Mouse (Mus musculus) cerebral cortex, adult 2 months (tissue): ENCODE results near the gene B3gnt2.

Source experiments
- WGBS: fragments of 180-500 bp; shearing (Covaris S2); methylation state at CpG from one replicate; pipeline ENCODE4 v1.1.7; 2018; 5-methylcytosine and 5-hydroxymethylcytosine counted together

The B3gnt2 gene

DNA sequence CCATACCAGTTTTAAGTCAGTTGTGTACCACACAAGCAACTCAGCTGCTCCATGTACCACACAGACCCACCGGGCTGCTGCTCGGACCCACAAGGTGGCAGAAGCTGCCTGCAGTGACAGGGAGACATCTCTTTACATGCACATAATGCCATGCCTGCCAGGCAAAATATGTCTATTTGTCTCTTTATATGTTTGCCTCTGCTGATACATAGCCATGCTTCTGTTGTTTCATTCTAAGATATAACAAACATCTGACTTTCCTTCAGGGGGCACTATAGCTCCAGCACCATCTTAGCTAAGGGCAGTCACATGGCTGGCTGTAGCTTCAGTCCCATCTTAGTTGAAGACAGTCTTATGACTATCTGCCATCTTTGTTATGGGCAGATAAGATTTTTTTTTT lies 150.2 kb downstream of the B3gnt2 start:
- 94% methylated on average over 2 of the region's 2 CpGs for WGBS
